Mouse (Mus musculus) cerebellum, postnatal 14 days (tissue): ENCODE measurements around the gene Hrh1.

Experiments
- DNase-seq, 2 experiments: peaks; one replicate each; pipeline ENCODE4 v3.0.0; 2021; ENCODE audit warnings: mixed read lengths in 2 of 2

Gene Hrh1

GRCm38 (mm10) chr6:114407049-114407448 is 9.3 kb downstream of the Hrh1 start:
- DNase-seq: no peak

- DNase-seq: peak in 1 of 2 experiments; percentile 32
Observed at GRCm38 (mm10) chr6:114408278-114408677, 10.5 kb downstream of the Hrh1 start.

- DNase-seq: no peak
Observed at GRCm38 (mm10) chr6:114411913-114412312, 14.2 kb downstream of the Hrh1 start.

GRCm38 (mm10) chr6:114414510-114414909 is 16.8 kb downstream of the Hrh1 start:
- DNase-seq: no peak

GRCm38 (mm10) chr6:114418037-114418436 is 20.3 kb downstream of the Hrh1 start:
- no peak for DNase-seq

GRCm38 (mm10) chr6:114421061-114421460 is 23.3 kb downstream of the Hrh1 start:
- DNase-seq: no peak

- peak; percentile 61 to 69 for DNase-seq
Observed at GRCm38 (mm10) chr6:114423051-114423676, 25.4 kb downstream of the Hrh1 start.

- no peak for DNase-seq
Observed at GRCm38 (mm10) chr6:114425343-114425742, 27.6 kb downstream of the Hrh1 start.

GRCm38 (mm10) chr6:114427641-114428040 is 29.9 kb downstream of the Hrh1 start:
- peak; percentile 22 to 33 for DNase-seq

- no peak for DNase-seq
Observed at GRCm38 (mm10) chr6:114428831-114429230, 31.1 kb downstream of the Hrh1 start.

- no peak for DNase-seq
Observed at GRCm38 (mm10) chr6:114432591-114432990, 34.9 kb downstream of the Hrh1 start.

- DNase-seq: no peak
Observed at GRCm38 (mm10) chr6:114434524-114434923, 36.8 kb downstream of the Hrh1 start.

- DNase-seq: no peak
Observed at GRCm38 (mm10) chr6:114440302-114440701, 42.6 kb downstream of the Hrh1 start.

GRCm38 (mm10) chr6:114440788-114441453 is 43.2 kb downstream of the Hrh1 start:
- DNase-seq: no peak

GRCm38 (mm10) chr6:114444247-114444844 is 46.6 kb downstream of the Hrh1 start:
- no peak for DNase-seq

GRCm38 (mm10) chr6:114444976-114445375 is 47.2 kb downstream of the Hrh1 start:
- DNase-seq: no peak

GRCm38 (mm10) chr6:114448888-114449287 is 51.2 kb downstream of the Hrh1 start:
- DNase-seq: no peak

- DNase-seq: no peak
Observed at GRCm38 (mm10) chr6:114455267-114455666, 57.5 kb downstream of the Hrh1 start.

- DNase-seq: no peak
Observed at GRCm38 (mm10) chr6:114456255-114457042, 58.7 kb downstream of the Hrh1 start.

GRCm38 (mm10) chr6:114457299-114457698 is 59.6 kb downstream of the Hrh1 start:
- DNase-seq: no peak

- no peak for DNase-seq
Observed at GRCm38 (mm10) chr6:114458191-114458590, 60.5 kb downstream of the Hrh1 start.

- no peak for DNase-seq
Observed at GRCm38 (mm10) chr6:114459969-114460368, 62.2 kb downstream of the Hrh1 start.

- DNase-seq: peak; percentile 10 to 28
Observed at GRCm38 (mm10) chr6:114461536-114461935, 63.8 kb downstream of the Hrh1 start.
